In the genomic region with DNA sequence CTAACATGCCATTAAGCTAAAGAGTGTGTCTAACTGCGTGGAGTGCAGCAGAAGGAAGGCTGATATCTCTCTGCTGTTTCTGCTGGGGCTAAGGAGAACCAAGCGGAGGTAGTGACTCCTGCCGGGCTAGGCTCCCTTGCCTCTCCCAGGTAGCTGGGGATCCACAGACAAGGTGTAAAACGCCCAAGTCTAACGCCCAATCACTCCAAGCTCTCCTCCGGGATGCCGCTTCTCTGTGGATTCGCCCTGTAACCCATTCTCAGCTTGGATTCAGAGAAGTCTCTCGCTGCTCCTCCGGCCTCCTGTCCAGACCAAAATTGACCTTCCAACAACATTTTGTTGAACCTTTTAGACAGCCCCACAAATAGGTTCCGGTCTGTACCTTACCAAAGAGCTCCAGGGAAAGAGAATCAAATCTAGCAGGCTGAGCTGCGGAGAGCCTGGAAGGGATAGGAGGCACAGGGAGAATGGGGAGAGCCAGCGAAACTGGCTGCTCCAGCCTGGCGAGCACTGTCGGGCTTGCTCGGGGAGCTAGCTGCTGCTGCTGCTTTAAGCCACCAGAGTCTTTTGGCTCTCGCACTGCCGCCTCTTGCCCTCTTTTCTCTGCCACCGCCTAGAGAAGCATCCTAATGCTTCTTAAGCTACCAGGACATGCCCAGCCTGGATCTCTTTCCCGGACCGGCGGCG, we compare ENCODE assay signal across 8 mouse cellular contexts. TPM values are rescaled to one million over a fixed set of nuclear protein-coding genes. Genes with fewer than 3 reads are reported as not detected.
DNase-seq lines count a peak whose midpoint lies in the region; ATAC-seq and TF ChIP-seq lines count a peak whose summit lies in the region.

No protein-coding gene starts in this region.

- H3K9ac ChIP-seq in forebrain, postnatal 0 days: peak overlapping the region; percentile 83
- peak overlapping the region; percentile 88 for H3K9ac ChIP-seq in midbrain, embryonic 14.5 days (replicated peaks; ENCODE audit: low read length)

- peak; percentile 54 for ATAC-seq in forebrain, postnatal 0 days
- peak; percentile 44 for ATAC-seq in midbrain, embryonic 14.5 days (ENCODE audit: low FRiP score, low TSS enrichment)
- no peak for ATAC-seq in erythroblast, adult 5-6 weeks (replicated peaks; ENCODE audit: low FRiP score, poor library complexity, severe bottlenecking)

- no peaks in the 10 kb centered on the region for H3K27me3 ChIP-seq in forebrain, postnatal 0 days (ENCODE audit: insufficient read depth, low read length)
- no peaks in the 10 kb centered on the region for H3K27me3 ChIP-seq in midbrain, embryonic 14.5 days (ENCODE audit: control insufficient read depth, insufficient read depth, low read length)

- H3K4me2 ChIP-seq in forebrain, postnatal 0 days (ENCODE audit: low read depth): peak overlapping the region; percentile 93
- H3K4me2 ChIP-seq in midbrain, embryonic 14.5 days (ENCODE audit: low read length): peak overlapping the region; percentile 93

- peaks cover 5% of the 10 kb centered on the region; the same call in 1 of the 2 replicates for H3K4me1 ChIP-seq in lung, adult 2 months (ENCODE audit: control insufficient read depth, insufficient read depth, low read length)
- H3K4me1 ChIP-seq in forebrain, postnatal 0 days (ENCODE audit: insufficient read depth): no peaks in the 10 kb centered on the region
- H3K4me1 ChIP-seq in midbrain, embryonic 14.5 days (ENCODE audit: control insufficient read depth, insufficient read depth, low read length): 0 out of 2 replicates have a peak, but pooled peaks cover 11% of the 10 kb centered on the region

- TF ChIP-seq CTCF in lung, adult 2 months (IDR thresholded peaks at IDR 0.05; ENCODE audit: insufficient read depth, low read length): no peak
- 0 out of 2 replicates have a peak, but pooled peaks have one; percentile 10 for TF ChIP-seq CTCF in forebrain, postnatal 0 days (IDR thresholded peaks at IDR 0.05; ENCODE audit: low read depth)

- H3K36me3 ChIP-seq in forebrain, postnatal 0 days (ENCODE audit: insufficient read depth): no peaks in the 10 kb centered on the region
- no peaks in the 10 kb centered on the region for H3K36me3 ChIP-seq in midbrain, embryonic 14.5 days (ENCODE audit: control insufficient read depth, insufficient read depth, low read length)

- no peak for TF ChIP-seq POLR2A in lung, adult 2 months (IDR thresholded peaks at IDR 0.05; ENCODE audit: borderline replicate concordance, extremely low read depth, low read depth, low read length)

- WGBS in lung, adult 2 months: 5% methylated on average over 23 of the region's 23 CpGs
- under 1% methylated on average over 23 of the region's 23 CpGs for WGBS in forebrain, postnatal 0 days
- under 1% methylated on average over 23 of the region's 23 CpGs for WGBS in midbrain, embryonic 14.5 days

- H3K4me3 ChIP-seq in lung, adult 2 months (replicated peaks; ENCODE audit: extremely low read depth, low read depth, low read length): peak overlapping the region; percentile 63
- peak overlapping the region; percentile 90 for H3K4me3 ChIP-seq in forebrain, postnatal 0 days (ENCODE audit: low read depth, low read length)
- peak overlapping the region; percentile 81 for H3K4me3 ChIP-seq in midbrain, embryonic 14.5 days (replicated peaks; ENCODE audit: low read depth, low read length)

- DNase-seq in lung, adult 2 months: peak; percentile 8
- DNase-seq in lung, postnatal 14 days: no peak
- peak; percentile 36 for DNase-seq in brain, embryonic 18.5 days (ENCODE audit: low read depth, low spot score)
- DNase-seq in forebrain, postnatal 0 days: peak; percentile 83
- peak; percentile 28 for DNase-seq in left cerebral cortex, adult 11 months (ENCODE audit: low spot score)
- peak; percentile 79 for DNase-seq in midbrain, embryonic 14.5 days
- no peak for DNase-seq in thymus, postnatal 36 days

- no peaks in the 10 kb centered on the region for H3K9me3 ChIP-seq in forebrain, postnatal 0 days (ENCODE audit: low read length)
- H3K9me3 ChIP-seq in midbrain, embryonic 14.5 days (ENCODE audit: control insufficient read depth, low read length): no peaks in the 10 kb centered on the region

- peak overlapping the region; percentile 92 for H3K27ac ChIP-seq in forebrain, postnatal 0 days (ENCODE audit: low read depth, low read length)
- peak overlapping the region; percentile 96 for H3K27ac ChIP-seq in midbrain, embryonic 14.5 days (replicated peaks; ENCODE audit: low read depth, low read length)

RNA-seq across cellular contexts. Expression of a gene that starts 26.1 kb away (rescaled TPM):
- 7.5 and 7.7 TPM in 2 replicates for polyA plus RNA-seq in lung, adult 2 months (2012; rRNA removed)
- 37.2 and 38.9 TPM in 2 replicates for total RNA-seq in forebrain, postnatal 0 days (2014; rRNA removed)
- polyA plus RNA-seq in forebrain, postnatal 0 days (2015; fragmentation: Nextera tagmentation; extraction: Ambion mirVana): 47.8 and 67.7 TPM in 2 replicates
- 72.0 and 81.0 TPM in 2 replicates for polyA plus RNA-seq in midbrain, embryonic 14.5 days (2014; fragmentation: Nextera tagmentation; extraction: Ambion mirVana)
- total RNA-seq in erythroblast, adult 5-6 weeks (2015; ENCODE audit: low replicate concordance): not detected in 2 replicates
- not detected in 2 replicates for total RNA-seq in erythroblast, adult 5-6 weeks (2017; ENCODE audit: low replicate concordance)

Comparison
In these comparisons a context has a peak if more than half of its experiments do, and no peak if none do; other contexts are left out.
1. DNase-seq: peak in lung, adult 2 months (single experiment), brain, embryonic 18.5 days (single experiment), forebrain, postnatal 0 days (single experiment), left cerebral cortex, adult 11 months (single experiment) and midbrain, embryonic 14.5 days (single experiment); none in lung, postnatal 14 days (single experiment) and thymus, postnatal 36 days (0 of 2).
2. Peak in every context shown above with its lines, with median percentiles within 50 percentile points of each other: H3K4me3 ChIP-seq.